Mouse (Mus musculus): ENCODE data around the gene Strada.
"Not testable (repeated sequence)": the region's sequence is repeated elsewhere in the genome, so short reads cannot be mapped to it uniquely, and the experiment has no call there.

The Strada gene

GRCm38 (mm10) chr11:106202123-106202465 lies at the start of gene Strada:
Strada (minus strand) TSS chr11:106202168.
- no peak for DNase-seq (ENCODE audit: low spot score)

GRCm38 (mm10) chr11:106249326-106249725 lies 47.4 kb upstream of the Strada start:
- no peak for DNase-seq (ENCODE audit: low spot score)

GRCm38 (mm10) chr11:106246834-106247233 lies 44.9 kb upstream of the Strada start:
- DNase-seq (ENCODE audit: low spot score): peak; percentile 19

GRCm38 (mm10) chr11:106233978-106234377 lies 32.0 kb upstream of the Strada start:
- not testable (repeated sequence) for DNase-seq (ENCODE audit: low spot score)

DNA sequence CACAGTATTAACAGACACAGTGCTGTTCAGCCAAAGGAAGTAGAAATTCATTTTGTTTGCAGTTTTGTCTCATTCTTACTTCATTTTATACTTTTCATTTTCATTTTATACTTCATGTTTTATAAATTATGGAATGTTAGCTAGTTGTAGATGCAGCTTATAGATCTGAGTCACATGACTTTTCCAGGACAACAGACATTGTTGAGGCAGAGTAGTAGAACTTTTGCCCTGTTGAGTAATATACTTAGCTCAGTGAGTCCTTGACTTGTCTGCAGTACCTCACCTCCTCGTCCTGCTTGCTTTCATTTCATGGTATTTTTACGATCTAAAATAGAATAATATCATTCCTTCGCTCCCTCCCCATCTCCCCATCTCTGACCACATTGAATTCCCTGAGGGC lies 18.6 kb upstream of the Strada start:
- DNase-seq (ENCODE audit: low spot score): no peak

- DNase-seq (ENCODE audit: low spot score): peak; percentile 95
These were observed 14.9 kb upstream of the Strada start, which contains the start of gene Ddx42 for GRCm38 (mm10) chr11:106216730-106217490. Ddx42 (plus strand) TSS chr11:106216926.

DNA sequence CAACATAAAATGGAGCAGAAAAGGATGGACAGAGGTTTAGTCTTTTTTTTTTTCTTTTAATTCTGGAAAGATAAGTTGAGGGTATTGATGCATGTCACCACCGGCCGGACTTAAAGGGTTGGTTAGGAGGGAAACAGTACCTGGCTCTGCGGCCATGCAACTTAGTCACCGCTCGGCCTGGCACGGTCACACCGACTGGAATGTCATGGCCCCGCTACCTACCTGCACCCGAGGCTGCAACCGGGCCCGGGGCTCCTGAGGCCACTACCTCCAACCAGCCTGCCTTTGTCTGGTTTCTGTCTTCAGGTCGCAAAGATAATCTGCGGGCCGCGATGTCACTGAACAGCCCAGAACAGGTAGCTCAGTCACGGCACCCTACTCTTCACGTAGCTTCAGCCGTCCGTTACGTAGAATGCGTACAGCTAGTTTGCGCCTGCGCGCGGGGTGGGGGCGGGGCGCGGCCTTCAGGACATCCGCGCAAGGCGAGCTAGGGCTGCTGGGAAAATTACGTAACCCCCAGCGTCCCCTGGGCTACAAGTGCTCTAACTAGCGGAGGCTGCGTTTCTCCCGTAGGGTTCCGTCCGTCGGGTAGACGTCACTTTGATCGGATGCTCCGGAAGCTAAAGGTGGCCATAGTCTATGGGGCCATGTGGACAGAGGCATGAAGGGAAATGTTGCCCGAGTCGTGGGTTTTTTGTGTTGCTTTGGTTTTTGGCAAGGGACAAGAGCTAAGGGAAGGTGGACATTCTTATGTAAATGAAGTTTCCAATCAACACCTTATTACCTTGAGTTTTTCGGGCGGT lies 14.2 kb upstream of the Strada start, which contains the start of gene Ccdc47:
Gene Ccdc47, minus strand, starts transcription at position 418 of the 803 bp plus-strand sequence.
- peak; percentile 98 for DNase-seq (ENCODE audit: low spot score)

DNA sequence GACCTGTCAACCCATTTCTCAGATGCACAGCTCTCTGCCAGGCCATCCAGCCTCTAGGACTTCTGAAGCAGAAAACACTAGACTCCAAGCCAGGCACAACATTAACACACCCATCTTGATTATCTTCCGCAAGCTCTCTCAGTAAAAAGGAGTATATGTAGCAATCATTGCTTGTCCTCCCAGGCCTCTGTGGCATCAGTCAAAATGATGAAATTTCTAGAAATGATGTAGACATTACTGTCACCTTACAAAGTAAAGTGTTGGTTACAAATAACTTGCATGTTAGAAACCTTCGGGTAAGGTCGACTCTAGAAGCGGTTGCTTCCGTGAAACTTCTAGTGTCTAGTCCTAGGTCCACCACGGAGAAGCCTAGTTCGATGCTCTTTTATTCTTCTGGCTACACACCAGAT lies 13.5 kb upstream of the Strada start:
- DNase-seq (ENCODE audit: low spot score): peak; percentile 62

DNA sequence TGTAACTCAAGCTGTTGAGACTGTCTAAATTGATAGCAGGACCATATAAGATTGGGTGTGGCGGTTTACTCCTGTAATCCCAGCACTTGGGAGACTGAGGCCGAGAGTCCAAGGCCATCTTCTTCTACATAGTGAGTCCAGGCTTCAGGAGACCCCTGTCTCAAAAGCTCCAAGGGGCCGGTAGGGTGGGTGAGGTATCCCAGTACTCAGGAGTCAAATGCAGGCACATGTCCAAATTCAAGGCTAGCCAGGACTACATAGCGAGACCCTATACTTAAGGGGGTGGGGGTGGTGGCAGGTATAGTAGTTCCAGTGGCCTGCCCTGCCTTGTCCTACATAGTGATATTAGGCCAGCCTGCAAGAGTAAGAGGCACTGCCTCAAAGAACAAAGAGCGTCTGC lies 12.9 kb upstream of the Strada start:
- DNase-seq (ENCODE audit: low spot score): no peak

DNA sequence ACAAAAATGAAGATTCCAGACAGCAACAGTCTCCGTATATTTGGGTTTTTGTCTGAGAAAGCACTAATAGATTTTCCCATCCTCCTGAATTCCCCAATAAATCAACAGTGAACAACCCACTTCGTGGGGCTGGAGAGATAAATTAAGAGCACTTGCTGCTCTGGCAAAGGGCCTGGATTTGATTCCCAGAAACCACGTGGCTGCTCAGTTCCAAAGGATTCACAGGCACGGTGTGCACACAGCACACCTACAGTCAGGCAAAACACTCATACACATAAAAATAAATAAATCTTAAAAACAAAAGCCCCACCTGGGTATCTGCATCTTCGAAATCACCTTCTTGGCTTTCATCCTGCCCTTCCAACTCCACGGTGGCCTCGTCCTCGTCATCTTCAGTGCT lies 10.8 kb upstream of the Strada start:
- peak; percentile 40 for DNase-seq (ENCODE audit: low spot score)

DNA sequence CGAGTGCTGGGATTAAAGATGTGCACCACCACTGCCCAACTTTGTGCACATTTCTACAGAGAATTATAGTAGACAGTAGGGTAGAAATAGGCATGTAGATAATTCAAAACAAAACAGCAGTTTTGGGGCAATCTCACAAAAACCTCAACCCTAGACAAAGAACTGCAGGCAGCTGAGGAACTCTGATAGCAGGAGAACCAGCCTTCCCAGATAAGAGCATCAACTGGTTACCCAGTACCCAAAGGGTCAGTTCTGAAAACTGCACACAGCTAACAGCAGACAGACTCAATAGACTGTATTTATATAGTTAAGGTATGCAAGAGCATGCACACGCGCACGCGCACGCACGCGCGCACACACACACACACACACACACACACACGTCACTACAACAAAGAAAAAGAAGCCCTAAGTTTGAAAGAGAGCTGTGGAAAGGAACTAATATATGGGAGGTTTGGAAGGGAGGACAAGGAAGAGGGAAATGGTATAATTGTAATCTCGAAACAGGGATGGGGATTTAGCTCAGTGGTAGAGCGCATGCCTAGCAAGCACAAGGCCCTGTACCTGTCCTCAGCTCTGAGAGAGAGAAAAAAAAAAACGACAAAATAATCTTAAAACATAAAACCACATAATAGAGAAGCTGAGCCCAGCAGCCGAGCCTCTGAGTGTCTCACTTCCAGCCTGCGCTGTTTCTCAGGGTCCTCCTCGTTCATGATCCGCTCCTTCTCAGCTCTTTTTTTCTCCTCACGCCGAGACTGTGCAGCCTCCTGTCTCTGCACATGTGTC lies 438 bp downstream of the Strada start:
- no peak for DNase-seq (ENCODE audit: low spot score)

- peak; percentile 26 for DNase-seq (ENCODE audit: low spot score)
These were observed 1.2 kb downstream of the Strada start for GRCm38 (mm10) chr11:106200756-106201155.

GRCm38 (mm10) chr11:106199997-106200396 lies 2.0 kb downstream of the Strada start:
- not testable (repeated sequence) for DNase-seq (ENCODE audit: low spot score)

- DNase-seq (ENCODE audit: low spot score): no peak
These were observed 3.7 kb downstream of the Strada start for GRCm38 (mm10) chr11:106198277-106198676.

- DNase-seq (ENCODE audit: low spot score): peak; percentile 35
These were observed 6.6 kb downstream of the Strada start for GRCm38 (mm10) chr11:106195341-106195740.

DNA sequence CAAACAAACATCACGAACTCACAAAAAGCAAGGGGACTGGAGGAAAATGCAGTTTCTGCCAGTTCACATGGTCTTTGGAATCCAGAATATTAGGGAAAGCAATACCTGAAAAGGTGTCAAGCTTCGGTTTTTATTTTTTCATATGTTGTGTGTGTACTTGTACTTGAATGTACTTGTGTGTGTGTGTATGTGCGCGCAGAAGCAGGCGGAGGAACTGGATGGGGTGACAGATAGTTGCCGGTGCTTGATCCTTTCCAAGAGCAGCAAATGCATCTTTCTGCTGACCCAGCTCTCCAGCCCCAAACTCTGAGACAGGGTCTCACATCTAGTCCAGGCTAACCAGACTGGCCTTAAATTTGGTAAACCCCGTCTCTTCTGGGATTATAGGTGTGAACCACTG lies 7.1 kb downstream of the Strada start:
- no peak for DNase-seq (ENCODE audit: low spot score)

DNA sequence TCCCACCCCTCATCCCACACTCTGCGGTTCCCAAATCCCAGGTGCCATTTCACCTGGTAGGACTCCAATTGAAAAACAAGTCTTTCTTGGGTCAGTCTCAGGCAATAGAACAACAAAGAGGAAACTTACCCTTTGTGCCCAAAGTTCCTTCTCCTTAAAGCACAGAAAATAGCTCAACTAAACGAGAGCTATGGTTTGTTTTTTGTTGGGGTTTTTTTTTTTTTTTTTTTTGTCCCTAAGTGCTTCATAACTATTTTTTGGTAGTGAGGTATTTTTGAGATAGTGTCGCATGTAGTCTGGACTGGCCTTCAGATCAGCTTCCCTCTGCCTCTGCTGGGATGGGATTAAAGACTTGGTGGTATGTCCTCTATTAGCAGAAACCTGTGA lies 7.8 kb downstream of the Strada start:
- DNase-seq (ENCODE audit: low spot score): no peak

GRCm38 (mm10) chr11:106193371-106194154 lies 8.4 kb downstream of the Strada start:
- peak; percentile 98 for DNase-seq (ENCODE audit: low spot score)

GRCm38 (mm10) chr11:106192657-106193370 lies 9.2 kb downstream of the Strada start:
- no peak for DNase-seq (ENCODE audit: low spot score)

DNA sequence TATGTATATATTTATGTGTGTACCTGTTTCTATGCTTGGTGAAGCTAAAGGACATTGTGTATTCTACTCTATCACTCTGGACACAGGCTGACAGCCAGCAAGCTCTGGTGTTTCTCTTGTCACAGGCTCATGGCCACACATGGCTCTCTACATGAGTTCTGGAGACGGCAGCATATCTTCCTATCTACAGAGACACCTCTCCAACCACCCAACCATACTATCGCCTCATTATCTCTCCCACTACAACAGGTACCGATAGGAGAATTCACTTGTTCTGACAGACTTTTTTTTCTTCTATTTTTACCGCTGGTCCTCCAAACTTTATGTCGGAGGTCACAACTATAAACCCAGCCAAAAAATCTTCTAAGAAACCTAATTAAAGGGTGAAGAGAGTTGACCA lies 9.7 kb downstream of the Strada start:
- no peak for DNase-seq (ENCODE audit: low spot score)

DNA sequence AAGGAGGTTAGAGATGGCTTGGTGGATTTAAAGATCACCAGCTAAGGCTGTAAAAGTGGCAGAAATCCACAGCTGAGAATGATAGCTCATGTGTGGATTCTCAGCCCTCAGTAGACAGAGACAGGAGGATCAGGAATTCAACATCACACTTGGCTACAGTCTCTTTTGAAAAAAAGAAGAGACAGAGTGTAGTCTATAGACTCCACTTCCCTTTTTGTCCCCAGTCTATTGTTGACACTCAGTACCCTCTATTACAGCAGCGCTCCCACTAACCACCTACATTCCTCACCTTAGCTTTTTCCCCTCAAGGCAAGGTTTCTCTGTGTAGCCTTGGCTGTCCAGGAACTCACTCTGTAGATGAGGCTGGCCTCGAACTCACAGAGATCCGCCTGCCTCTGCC lies 10.3 kb downstream of the Strada start:
- DNase-seq (ENCODE audit: low spot score): no peak
